Mouse (Mus musculus) small intestine, adult 2 months (tissue): ENCODE results near the gene Sh3gl2. TPM values are rescaled to one million over a fixed set of nuclear protein-coding genes. Genes with fewer than 3 reads are reported as not detected.

Experiments used
- H3K27ac ChIP-seq: fragments of 200-500 bp; 2 replicates; pipeline ENCODE4 v1.5.1; 2012; ENCODE audit warnings: low read depth, low read length, control low read depth, inconsistent platforms; ENCODE audit not compliant: insufficient read depth
- H3K27me3 ChIP-seq: fragments of 200-500 bp; 2 replicates; pipeline ENCODE4 v1.6.1; 2012; ENCODE audit warnings: mild to moderate bottlenecking, moderate library complexity, low read length, inconsistent platforms; ENCODE audit not compliant: control insufficient read depth, insufficient read depth
- H3K36me3 ChIP-seq: fragments of 200-500 bp; 2 replicates; pipeline ENCODE4 v1.6.1; 2012; ENCODE audit warnings: mild to moderate bottlenecking, low read length, control low read depth, inconsistent platforms; ENCODE audit not compliant: control insufficient read depth, insufficient read depth
- H3K4me1 ChIP-seq: fragments of 200-500 bp; 2 replicates; pipeline ENCODE4 v1.6.1; 2012; ENCODE audit warnings: low read length, inconsistent platforms, mixed read lengths; ENCODE audit not compliant: control insufficient read depth, insufficient read depth, insufficient read length
- H3K4me3 ChIP-seq: fragments of 200-500 bp; 2 replicates; pipeline ENCODE4 v1.5.1; 2012; ENCODE audit warnings: low read depth, mild to moderate bottlenecking, control low read depth, inconsistent platforms, low read length, moderate library complexity
- CTCF ChIP-seq: fragments of 200-500 bp; IDR thresholded peaks from 2 replicates; pipeline ENCODE4 v1.5.1; 2012; ENCODE audit warnings: low read depth, mild to moderate bottlenecking, control low read depth, inconsistent platforms, low read length, moderate library complexity, mixed read lengths; ENCODE audit not compliant: insufficient replicate concordance, insufficient read length; ENCODE audit errors: extremely low read depth
- POLR2A ChIP-seq: fragments of 200-500 bp; IDR thresholded peaks from 2 replicates; pipeline ENCODE4 v1.6.1; 2012; ENCODE audit warnings: low read depth, mild to moderate bottlenecking, control low read depth, inconsistent platforms, low read length, moderate library complexity
- WGBS: fragments of 180-500 bp; shearing (Covaris S2); methylation state at CpG from one replicate; pipeline ENCODE4 v1.1.7; 2018; 5-methylcytosine and 5-hydroxymethylcytosine counted together
- polyA plus RNA-seq: library from polyadenylated mRNA; depleted of rRNA; stranded (reverse); fragments of >200 nt; gene quantifications from 2 replicates; pipeline ENCODE4 v1.2.3, GENCODE M21; 2012

Sh3gl2 gene
- polyA plus RNA-seq, 1 experiment, result 16.7 TPM

DNA sequence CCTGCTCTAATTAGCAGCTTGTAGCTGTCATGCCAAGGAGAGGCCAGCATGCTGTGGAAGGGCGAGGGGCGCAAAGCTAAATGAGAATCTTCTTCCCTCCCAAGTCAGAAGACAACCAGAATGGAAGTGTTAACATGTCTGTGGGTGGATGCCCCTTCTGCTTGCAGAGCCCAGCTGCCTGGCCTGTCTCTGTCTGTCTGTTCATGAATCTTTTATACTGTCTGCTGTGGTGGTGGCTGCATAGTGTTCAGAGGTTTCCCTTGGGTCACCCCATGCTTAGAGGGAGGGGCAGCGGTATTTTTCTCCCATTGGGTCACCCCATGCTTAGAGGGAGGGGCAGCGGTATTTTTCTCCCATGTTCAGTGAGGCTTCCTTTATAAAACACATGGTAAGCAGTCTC is 68.0 kb downstream of the Sh3gl2 start:
- H3K4me1 ChIP-seq, result no peaks in the 10 kb centered on the region
- 87% methylated on average over 4 of the region's 4 CpGs for WGBS
- no peak overlapping the region for H3K27ac ChIP-seq
- TF ChIP-seq POLR2A, result no peak
- no peak for TF ChIP-seq CTCF
- H3K27me3 ChIP-seq, result no peaks in the 10 kb centered on the region
- H3K36me3 ChIP-seq, result no peaks in the 10 kb centered on the region
- H3K4me3 ChIP-seq, result no peak overlapping the region

DNA sequence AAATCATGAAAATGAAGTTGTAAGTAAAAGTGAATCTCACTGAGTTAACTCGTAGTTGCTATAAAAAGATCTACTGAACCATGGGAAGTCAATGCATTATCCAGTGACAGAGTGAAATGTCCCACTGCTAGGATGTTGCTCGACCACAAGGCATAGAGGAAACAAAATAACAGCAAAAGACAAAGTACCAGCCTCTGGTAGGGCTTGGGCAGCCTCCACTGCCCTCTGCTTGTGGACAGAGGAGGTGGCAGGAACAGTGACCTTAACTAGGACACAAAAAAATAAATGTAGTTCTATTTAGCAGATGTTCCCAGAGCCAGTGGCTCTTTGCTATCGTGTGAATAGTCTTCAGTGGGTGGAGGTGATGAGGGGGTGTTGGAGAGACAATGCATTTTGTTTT is 68.5 kb downstream of the Sh3gl2 start:
- H3K27me3 ChIP-seq, result no peaks in the 10 kb centered on the region
- H3K36me3 ChIP-seq, result no peaks in the 10 kb centered on the region
- H3K4me1 ChIP-seq, result no peaks in the 10 kb centered on the region
- TF ChIP-seq POLR2A (no peak), CTCF (peak; percentile 8; the same call in 1 of the 2 replicates)
- 80% methylated on average over 3 of the region's 3 CpGs for WGBS
- no peak overlapping the region for H3K27ac ChIP-seq
- no peak overlapping the region for H3K4me3 ChIP-seq

DNA sequence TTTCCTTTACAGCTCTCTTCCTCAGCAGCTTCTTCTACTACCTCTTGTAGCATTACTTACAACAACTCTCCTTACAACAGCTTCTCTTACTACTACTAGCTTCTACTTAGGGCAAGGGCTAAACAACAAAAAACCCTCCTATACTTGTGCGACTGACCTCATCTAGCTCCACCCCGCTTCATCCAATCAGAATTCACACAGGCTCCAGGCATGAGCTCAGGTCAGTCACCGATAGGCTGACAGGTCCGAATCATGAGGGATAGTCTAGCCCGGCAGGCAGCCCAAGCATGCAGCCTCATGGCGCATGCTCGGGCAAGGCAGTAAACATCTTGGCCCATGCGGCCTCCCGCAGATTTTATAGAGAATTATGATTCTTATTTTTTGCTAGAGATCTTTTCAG is 78.2 kb downstream of the Sh3gl2 start:
- H3K4me1 ChIP-seq, result no peaks in the 10 kb centered on the region
- H3K27me3 ChIP-seq, result no peaks in the 10 kb centered on the region
- H3K4me3 ChIP-seq, result no peak overlapping the region
- TF ChIP-seq CTCF (no peak), POLR2A (no peak)
- H3K27ac ChIP-seq, result no peak overlapping the region
- no peaks in the 10 kb centered on the region for H3K36me3 ChIP-seq
- WGBS, result 92% methylated on average over 9 of the region's 9 CpGs

DNA sequence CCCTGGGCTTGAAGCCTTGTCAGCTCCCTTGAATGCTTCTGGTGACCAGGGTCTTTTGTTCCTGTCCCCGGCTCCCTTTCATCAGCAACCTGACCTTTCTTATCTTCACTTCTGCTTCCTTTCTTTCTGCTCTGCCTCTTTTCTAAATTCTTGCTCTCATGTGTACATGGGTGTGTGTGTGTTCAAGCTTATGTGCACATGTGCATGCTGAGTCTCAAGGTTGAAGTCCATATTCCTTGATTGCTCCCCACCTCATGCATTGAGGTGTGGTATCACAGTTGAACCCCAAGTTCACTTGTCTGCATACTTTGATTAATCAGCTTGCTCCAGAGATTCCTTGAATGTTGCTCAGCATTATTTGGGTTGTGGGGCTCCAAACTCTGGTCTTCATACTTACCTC is 85.1 kb downstream of the Sh3gl2 start:
- no peak overlapping the region for H3K4me3 ChIP-seq
- H3K27me3 ChIP-seq, result no peaks in the 10 kb centered on the region
- H3K4me1 ChIP-seq, result peaks cover 7% of the 10 kb centered on the region; the same call in 1 of the 2 replicates
- 0 out of 2 replicates have a peak overlapping the region, but pooled peaks have one; percentile 49 for H3K27ac ChIP-seq
- TF ChIP-seq POLR2A (no peak), CTCF (no peak)
- H3K36me3 ChIP-seq, result no peaks in the 10 kb centered on the region
- WGBS, result 45% methylated on average over 1 of the region's 1 CpGs

DNA sequence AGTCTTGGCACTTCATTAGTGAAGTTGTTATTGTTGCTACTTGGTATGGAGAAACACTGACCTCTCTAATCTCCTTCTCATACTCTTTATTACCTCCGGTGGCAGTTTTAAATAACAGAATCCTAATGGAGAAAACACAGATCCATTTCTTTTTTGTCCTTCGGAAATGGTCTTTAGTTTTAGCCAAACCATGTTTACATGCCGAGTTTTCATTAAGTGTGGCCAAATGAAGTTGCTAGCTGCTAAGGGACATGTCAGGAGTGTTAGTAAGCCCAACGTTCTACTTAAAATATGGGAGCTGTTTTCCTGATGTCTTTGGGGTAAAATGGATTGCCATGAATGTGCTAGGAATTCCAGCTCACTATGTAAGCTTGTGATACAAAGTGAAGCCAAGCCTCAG is 86.4 kb downstream of the Sh3gl2 start:
- TF ChIP-seq POLR2A, result no peak
- TF ChIP-seq CTCF, result no peak
- Histone ChIP-seq H3K27ac (no peak overlapping the region), H3K4me1 (peaks cover 7% of the 10 kb centered on the region; the same call in 1 of the 2 replicates), H3K36me3 (no peaks in the 10 kb centered on the region), H3K27me3 (no peaks in the 10 kb centered on the region), H3K4me3 (no peak overlapping the region)
- 67% methylated on average over 4 of the region's 4 CpGs for WGBS

DNA sequence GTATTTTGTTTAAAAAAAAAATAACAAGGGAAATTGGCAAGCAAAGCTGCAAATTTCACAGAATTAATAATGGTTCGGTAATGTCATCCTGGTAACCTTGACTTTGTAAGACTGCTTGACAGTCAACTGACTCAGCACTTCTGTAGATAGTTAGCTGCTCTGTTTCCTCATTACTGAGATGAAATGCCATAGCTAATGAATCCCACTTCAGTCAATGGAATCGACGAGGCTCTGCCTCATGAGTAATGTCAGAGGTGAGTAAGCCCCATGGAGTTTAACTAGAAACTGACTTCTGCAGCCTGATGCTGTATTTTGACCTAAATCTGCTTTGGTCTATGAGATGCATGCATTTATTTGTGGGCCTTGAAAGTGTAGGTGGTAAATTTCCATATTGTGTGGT is 88.4 kb downstream of the Sh3gl2 start:
- peaks cover 7% of the 10 kb centered on the region; the same call in 1 of the 2 replicates for H3K4me1 ChIP-seq
- no peak overlapping the region for H3K4me3 ChIP-seq
- 90% methylated on average over 3 of the region's 3 CpGs for whole genome bisulfite sequencing
- TF ChIP-seq CTCF (no peak), POLR2A (no peak)
- no peaks in the 10 kb centered on the region for H3K36me3 ChIP-seq
- H3K27me3 ChIP-seq, result no peaks in the 10 kb centered on the region
- H3K27ac ChIP-seq, result no peak overlapping the region

DNA sequence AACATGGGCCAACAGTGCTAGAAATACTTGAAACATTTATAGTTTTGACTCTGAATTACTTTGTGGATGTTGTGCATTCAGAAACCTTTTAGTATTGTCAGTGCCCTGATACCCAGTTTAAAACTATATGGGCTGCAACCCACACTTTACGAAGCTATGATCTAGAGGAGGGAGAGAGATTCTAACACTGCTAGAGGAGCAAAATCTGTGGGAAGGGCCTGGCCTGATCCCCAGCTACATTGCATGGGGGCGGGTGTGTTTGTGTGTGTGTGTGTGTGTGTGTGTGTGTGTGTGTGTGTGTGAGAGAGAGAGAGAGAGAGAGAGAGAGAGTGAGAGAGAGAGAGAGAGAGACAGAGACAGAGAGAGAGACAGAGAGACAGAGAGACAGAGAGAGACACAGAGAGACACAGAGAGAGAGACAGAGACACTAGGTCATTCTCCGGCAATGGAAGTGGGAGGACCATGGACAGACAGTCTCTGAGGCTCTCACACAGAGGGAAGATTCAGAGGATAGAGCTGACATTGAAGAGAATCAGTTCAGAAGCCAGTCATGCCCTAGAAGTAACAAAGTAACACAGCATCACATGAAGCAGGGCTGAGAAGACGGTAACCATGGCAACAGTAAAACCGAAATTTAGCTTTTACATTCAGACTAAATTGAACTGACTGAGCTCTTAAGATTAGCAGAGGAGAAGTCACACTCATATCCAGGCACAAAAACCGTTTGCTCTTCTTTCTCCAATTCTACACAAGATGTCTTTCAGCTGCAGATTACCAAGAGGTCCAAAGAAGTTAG is 95.9 kb downstream of the Sh3gl2 start:
- Histone ChIP-seq H3K27ac (no peak overlapping the region), H3K4me1 (no peaks in the 10 kb centered on the region), H3K4me3 (no peak overlapping the region), H3K27me3 (no peaks in the 10 kb centered on the region), H3K36me3 (no peaks in the 10 kb centered on the region)
- no peak for TF ChIP-seq CTCF
- TF ChIP-seq POLR2A, result no peak
- 90% methylated on average over 6 of the region's 6 CpGs for WGBS
